Mouse (Mus musculus): ENCODE results near the gene Clybl.

- no peak for TF ChIP-seq TAL1 (IDR thresholded peaks at IDR 0.05; ENCODE audit: low read length)
- TF ChIP-seq GATA1 (IDR thresholded peaks at IDR 0.05; ENCODE audit: low read length), result no peak
Observed at GRCm38 (mm10) chr14:122267590-122267989, 86.1 kb downstream of the Clybl start.

All from erythroblast, embryonic 14.5 days (primary cell).